Comparison of ENCODE assay signal across 19 mouse cellular contexts in the genomic region with DNA sequence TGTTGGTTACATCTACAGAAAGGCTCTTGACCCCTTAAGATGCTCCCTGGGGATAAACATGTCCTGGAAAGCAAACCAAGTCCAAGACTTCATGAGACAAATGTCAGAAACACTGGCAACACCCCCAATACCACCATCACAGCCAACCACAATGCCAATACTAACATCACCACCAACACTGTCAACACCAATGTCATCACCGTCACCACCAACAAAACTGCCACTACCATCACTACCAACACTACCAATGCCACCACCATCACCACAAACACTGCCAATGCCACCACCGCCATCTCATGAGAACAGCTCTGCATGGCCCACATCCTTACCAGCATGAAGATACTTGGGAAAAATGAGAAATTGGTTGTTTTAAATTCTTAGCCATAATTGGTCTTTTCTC.
DNase-seq lines count a peak whose midpoint lies in the region; ATAC-seq lines count a peak whose summit lies in the region.
"Had no signal": no experiment of that assay in that cellular context is flagged by ENCODE, and none has a peak within 500 bp of the region (broad histone marks: within the 10 kb centered on the region; RNA-seq: fewer than 3 reads in every experiment).

No protein-coding gene starts in this region.

- H3K36me3 ChIP-seq in megakaryocyte, embryonic 14.5 days (replicated peaks; ENCODE audit: low read length) = no peaks in the 10 kb centered on the region
- H3K36me3 ChIP-seq: embryonic facial prominence, embryonic 10.5 days; embryonic facial prominence, embryonic 12.5 days; forebrain, embryonic 15.5 days had no signal

- H3K27me3 ChIP-seq in megakaryocyte, embryonic 14.5 days (replicated peaks) = no peaks in the 10 kb centered on the region
- H3K27me3 ChIP-seq: embryonic facial prominence, embryonic 12.5 days; forebrain, embryonic 13.5 days; forebrain, embryonic 15.5 days had no signal

- H3K4me1 ChIP-seq in megakaryocyte, embryonic 14.5 days = peaks cover 14% of the 10 kb centered on the region; the same call in 1 of the 2 replicates
- H3K4me1 ChIP-seq: forebrain, embryonic 15.5 days had no signal

- no peak for ATAC-seq in megakaryocyte, adult 5-6 weeks (ENCODE audit: poor library complexity, severe bottlenecking)
- ATAC-seq in monocyte, adult 5-6 weeks (replicated peaks; ENCODE audit: insufficient number of reproducible peaks, low FRiP score, low TSS enrichment, poor library complexity, severe bottlenecking) = 0 out of 2 replicates have a peak, but pooled peaks have one; percentile 52
- ATAC-seq: activated CD4-positive, CD25-positive, alpha-beta regulatory T cell, adult 4 months; forebrain, embryonic 13.5 days; forebrain, embryonic 15.5 days; forebrain, postnatal 0 days had no signal

- no peak for DNase-seq in thymus, postnatal 10 days (ENCODE audit: low spot score in 2 of 2)
- DNase-seq in retina, embryonic 14.5 days (ENCODE audit: low spot score) = no peak
- DNase-seq: adrenal gland, adult 8-10 months; adrenal gland, postnatal 14 days; adrenal gland, postnatal 36 days; cerebellum, adult 11-12 months; cerebellum, adult 2 months; cerebellum, adult 9-10 months; cerebellum, postnatal 10 days; cerebellum, postnatal 25 days; forebrain, postnatal 0 days had no signal

- peak overlapping the region; percentile 20 for H3K4me3 ChIP-seq in megakaryocyte, embryonic 14.5 days (replicated peaks)
- H3K4me3 ChIP-seq: embryonic facial prominence, embryonic 10.5 days; embryonic facial prominence, embryonic 12.5 days; forebrain, embryonic 13.5 days; forebrain, embryonic 15.5 days had no signal

- no peaks in the 10 kb centered on the region for H3K9me3 ChIP-seq in megakaryocyte, embryonic 14.5 days
- H3K9me3 ChIP-seq: embryonic facial prominence, embryonic 10.5 days; embryonic facial prominence, embryonic 12.5 days; forebrain, embryonic 13.5 days; forebrain, embryonic 15.5 days had no signal
